Mouse (Mus musculus) right cerebral cortex, adult 2 months (tissue): ENCODE measurements around the gene Slc22a21.
A peak's percentile ranks its signal among the peaks of the same experiment; 100 is the strongest.
"Not testable (repeated sequence)": the region's sequence is repeated elsewhere in the genome, so short reads cannot be mapped to it uniquely, and the experiment has no call there.

Source experiments
- DNase-seq, 2 experiments: peaks; one replicate each; pipeline ENCODE4 v3.0.0; 2021 to 2022; ENCODE audit warnings: low spot score in 2 of 2

Gene Slc22a21

DNA sequence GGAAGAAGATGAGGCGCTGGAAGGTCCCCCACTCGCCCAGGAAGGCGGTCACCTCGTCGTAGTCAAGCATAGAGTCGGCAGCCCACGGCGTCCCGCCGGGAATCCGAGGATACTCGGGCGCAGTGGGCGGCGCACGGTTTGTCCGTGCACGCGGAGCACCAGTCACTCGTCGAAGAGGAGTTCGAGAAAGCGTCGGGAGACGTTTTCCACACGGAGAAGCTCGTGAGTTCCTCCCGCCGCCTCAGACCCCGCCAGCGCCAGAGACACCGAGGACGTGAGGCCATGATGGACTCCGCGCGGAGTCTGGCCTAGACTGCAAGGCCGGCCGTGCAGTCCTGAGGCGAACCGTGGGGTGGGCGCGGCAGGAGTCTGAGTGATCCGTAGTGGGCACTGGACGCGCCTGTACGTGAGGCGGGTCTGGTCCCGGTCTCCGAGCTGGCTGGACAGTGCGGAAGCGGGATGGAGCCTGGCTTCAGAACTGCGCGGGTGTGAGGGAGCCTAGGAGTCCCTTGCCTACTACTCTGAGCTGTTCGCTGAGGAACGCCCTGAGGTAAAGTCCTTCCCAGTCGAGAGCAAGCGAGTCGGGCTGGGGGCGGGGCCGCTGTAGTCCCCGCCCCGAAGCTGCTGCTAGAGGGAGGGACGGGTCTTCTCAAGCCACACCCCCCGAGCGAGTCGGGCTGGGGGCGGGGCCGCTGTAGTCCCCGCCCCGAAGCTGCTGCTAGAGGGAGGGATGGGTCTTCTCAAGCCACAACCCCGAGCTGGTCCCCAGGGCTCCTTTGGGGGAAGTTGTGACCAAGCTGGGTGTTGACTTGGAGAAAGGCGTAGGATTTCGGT is at the start of gene Slc22a21:
Gene Slc22a21, minus strand, starts transcription at position 545 of the 834 bp plus-strand sequence.
- peak; percentile 11 to 32 for DNase-seq

DNA sequence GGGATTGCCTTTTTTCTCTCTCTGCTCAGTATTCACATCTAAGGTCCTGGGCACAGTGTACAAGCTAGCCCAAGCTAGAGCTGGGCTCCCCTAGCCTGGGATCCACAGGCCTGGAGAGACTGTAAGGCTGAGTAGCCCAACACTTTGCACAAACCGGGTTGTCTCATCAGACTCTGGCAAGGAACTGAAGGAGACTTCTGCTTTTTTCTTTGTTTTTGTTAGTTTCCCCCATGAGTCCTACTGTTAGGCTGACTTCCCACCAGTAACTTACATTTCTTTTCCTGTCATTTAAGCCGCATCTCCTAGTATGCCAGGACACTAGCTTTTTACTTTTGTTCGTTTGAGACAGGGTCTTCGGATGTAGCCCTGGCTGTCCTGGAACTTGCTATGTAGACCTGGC is 48.9 kb upstream of the Slc22a21 start:
- no peak for DNase-seq

DNA sequence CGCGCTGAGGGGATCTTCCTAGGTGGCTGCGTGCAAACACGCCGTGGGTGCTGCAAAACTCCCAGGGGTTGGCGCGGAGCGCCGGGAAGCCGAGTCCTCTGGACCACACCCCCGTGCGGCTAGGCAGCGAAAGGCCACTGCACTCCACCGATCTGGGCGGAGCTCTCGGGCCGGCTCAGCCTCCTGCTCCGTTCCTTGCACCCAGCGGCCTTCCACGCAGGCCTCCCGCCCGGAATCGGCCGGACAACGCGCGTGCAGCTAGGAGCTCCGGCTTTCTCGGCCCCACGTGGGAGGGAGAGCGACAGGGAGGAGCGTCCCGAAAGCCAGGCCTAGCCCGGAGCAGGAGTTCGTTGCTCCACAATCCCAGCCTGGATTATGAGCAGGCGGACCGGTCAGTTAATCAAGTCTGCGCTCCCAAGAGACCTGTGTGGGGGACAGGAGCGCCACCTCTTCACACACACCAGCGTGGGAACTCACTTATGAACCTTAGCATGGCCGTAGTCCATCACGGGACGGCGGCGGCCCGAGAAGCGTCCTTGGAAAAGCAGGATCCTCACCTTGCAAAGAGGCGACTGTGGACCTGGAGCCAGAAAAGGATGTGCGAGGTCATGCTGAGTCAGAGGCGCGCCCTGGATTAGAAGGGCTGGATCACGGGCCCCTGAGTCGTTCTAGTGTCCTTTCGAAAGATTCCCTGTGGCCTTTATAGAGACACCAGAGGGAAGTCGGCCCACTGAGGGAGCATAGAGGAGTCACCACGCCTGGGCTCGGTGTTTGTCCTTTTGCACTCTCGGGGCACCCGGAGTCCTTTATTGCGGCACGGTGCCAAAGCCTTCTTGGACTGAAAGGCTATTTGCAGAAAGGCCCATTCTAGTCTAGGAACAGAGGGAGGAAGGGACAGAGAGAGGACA is 48.2 kb upstream of the Slc22a21 start, which contains the start of gene Slc22a4:
Gene Slc22a4, minus strand, starts transcription at position 47 of the 908 bp plus-strand sequence.
- peak; percentile 65 to 73 for DNase-seq

DNA sequence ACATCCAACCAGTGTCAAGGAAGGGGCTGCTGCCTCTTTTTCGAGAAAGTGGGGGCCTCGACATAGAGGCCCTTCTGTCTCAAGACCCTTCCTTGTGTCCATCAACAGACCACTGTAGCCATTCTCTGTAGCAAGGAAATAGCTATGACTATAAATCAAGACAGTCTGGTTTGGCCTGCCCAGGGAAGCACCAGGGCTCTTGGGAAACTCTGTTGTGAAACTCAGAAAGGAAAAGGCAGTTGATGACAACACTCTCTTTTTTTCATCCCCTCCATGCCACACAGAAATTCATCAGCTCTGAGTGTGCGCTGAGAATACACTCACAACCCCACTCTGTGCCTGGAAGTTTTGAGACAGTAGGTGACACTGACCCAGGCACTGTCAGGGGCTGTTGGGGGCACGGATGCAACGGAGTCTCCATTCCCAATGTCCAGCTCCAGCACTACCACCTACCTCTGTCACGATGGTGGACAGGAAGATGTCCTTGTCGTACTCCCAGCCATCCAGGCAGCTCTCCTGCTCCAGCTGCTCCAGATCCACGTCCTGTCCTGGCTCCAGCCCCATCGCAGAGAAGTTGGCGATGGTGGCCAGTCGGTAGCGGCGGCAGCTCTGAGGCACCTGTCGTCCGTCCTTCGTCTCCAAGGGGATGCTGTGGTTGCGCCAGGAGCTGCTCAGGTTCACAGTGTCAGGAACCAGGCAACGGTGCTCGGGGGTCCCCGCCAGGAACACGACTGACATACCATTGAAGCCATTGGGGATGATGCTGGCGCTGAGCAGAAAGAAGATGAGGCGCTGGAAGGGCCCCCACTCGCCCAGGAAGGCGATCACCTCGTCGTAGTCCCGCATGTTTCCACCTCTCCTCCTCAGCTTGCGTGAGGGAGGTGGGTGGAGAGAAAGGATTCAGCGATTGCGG is 47.3 kb upstream of the Slc22a21 start:
- no peak for DNase-seq

DNA sequence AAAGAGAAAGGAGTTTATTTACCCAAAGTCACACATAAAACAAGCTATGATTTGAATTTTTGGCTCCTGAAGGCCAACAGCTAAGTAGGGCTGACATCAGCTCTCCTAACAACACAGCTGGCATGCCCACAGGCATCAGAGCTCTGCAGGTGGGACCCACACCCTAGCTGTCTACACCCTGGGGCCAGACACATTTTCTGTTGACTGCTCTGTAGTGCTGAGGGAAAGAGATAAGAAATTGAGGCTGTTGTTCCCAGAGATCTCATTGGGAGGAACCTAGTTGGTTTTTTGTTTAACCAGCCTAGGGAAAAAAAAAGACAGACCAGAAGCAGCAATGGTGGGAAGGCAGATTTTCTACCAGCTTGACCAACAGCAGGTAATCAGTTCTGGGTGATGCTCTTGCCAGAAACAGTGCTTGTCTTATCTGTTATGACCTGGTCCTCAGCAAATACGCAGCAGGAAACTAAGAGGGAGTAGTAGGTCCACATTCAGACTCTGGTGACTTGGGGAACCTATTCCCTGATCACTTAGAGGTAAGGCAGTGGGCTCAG is 46.4 kb upstream of the Slc22a21 start:
- DNase-seq = no peak

DNA sequence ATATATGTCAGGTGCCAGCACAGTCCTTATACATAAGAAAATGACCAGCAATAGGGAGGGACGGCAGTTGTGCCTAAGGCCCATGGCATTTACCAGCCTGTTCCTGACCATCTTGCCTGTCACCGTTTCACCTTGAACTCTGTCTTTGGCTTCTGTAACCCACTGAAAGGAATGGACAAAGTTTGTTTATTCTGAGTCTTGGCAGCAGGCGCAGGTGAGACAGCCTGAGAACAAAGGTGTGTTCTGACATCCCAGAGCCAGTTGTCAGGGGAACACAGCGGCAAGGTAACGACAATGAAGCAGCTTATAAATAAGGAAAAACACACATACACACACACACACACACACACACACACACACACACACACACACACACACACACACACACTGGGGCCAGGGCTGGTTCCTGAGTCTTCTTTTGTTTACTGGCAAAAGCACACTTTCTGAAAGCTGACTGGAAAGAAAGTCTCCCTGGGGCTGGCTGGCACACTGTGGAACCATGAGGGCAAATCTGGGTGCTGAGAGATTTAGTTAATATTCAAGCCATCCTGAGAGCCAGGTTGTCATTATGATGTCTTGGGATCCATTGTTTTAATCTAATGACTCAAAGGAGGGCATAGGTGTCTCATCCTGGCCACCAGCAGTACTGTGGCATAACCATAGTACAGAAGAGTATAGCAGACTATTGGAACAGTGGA is 41.4 kb upstream of the Slc22a21 start:
- no peak for DNase-seq

DNA sequence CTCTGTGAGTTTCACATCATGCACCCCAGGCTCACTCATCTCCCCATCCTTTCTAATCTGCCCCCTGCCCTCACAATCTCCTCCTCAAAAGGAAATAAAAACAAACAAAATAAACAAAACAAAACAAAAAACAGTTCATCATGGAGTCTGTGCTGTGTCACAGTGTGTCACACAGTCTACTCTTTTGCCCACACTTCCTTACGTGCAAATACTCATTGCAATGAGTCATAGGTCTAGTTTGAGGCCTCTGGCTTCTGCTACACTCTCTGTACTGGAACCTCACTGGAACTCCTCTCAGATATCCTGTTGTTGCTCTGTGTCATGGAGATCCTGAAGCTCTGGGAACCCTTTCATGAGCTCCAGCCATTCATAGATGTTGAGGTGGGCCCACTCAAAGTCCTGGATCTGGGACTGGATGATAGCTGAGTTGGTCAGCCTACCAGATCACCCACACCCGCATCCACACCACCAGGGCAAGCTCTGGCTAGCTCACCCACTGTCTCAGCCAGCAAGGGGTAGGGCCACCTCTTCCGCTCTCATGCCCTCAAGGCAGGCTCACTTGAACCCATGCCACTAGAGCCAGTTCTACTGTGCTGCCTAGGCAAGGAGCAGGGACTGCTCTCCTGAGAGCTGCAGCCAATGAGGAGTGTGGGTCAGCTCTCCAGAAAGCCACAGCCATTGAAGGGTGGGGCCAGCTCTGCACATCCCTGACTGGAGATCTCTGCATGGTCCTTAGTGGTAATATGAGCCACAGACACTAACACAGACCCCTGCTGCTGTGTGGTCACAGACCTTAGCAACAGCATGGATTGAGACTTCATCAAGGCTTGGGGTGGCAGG is 39.0 kb upstream of the Slc22a21 start:
- no peak for DNase-seq

DNA sequence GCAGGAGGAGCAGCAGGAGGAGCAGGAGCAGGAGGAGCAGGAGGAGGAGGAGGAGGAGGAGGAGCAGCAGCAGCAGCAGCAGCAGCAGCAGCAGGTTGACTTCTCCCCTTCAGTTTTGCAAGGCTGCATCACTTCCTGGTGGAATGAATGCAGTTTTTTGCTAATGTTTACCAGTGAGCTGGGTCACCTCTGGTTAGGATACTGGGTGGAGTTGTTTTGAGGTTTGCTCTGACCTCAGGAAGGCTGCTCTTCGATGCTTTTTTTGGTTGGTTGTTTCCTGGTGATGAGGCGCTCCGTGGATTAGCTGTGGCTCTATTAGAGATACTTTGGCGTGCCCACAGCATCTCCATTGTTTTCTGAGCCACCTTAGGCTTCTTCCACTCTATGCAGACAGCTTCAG is 37.5 kb upstream of the Slc22a21 start:
- DNase-seq = no peak

DNA sequence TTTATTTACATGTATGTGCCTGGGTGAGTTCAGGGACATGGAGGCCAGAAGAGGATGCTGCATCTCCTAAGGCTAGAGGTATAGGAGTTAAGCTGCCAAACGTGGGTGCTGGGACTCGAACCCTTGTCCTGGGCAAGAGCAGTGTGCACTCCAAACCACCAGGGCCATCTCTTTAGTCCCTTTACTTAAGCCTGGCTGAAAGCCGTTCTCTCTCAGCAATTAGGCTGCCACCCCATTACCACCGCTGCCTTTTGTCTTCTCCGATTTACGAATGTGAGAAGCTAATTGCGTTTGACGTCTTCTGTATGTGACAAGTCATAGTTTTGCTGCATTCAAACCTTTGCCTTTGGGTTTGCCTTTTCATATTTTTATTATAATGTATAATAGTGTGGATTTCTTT is 35.9 kb upstream of the Slc22a21 start:
- DNase-seq = no peak

DNA sequence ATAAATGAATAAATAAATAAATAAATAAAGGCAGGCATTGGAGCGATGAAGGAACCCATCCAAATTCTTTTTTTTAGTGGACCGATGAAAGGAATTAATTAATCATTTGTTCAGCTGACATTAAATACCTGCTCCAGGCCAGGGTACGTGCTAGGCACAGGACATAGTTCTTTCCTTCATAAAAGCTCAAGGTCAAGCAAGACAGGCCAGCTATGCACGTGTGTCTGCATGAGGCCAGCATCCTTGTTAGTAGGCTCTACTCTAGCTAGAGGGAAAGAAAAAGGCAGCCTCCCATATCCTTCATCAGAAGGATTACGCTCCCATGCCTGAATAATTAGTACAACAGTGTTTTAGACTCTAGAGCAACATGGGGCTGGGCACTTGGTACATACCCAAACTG is 32.8 kb upstream of the Slc22a21 start:
- no peak for DNase-seq

DNA sequence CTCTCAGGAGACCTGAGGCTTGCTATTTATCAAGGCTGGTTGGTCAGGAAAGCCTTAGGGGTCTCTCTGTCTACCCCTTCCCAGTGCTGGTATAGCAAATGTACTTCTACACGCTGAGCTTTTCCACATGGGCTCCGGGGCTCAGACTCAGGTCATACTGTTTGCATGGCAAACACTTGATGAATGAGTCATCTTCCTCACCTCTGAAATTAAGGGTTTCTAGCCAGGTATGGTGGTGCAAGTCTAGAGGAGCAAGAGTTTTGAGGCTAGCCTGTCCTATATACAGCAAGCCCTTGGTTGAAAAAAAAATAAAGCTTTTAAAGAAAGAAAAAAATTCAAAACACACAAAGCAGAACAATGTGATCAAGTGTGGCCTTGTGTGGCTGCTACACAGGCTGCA is 31.1 kb upstream of the Slc22a21 start:
- no peak for DNase-seq

DNA sequence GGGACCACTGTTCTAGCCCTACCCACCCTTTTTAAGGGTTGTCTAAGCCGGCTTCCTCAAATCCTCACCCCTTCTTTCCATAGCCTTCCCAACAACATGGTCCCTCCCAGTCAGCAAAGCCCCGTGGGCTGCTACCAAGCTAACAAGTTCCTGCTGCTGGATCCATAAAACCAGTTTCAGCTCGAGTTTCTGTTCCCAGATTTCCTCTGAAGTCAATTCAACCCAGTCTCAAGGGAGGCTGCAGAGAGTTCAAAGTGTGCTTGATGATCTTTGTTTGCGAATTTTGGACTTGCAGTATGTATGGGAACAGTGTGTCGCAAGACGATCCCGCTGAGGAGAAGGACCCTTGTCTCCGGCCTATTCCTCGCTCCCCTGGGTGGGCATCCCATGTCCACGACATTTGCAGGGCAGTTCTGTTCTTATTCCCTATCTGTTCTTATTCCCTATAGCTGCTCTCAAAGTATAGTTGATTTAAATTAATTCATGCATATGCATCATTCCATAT is 28.3 kb upstream of the Slc22a21 start:
- no peak for DNase-seq

DNA sequence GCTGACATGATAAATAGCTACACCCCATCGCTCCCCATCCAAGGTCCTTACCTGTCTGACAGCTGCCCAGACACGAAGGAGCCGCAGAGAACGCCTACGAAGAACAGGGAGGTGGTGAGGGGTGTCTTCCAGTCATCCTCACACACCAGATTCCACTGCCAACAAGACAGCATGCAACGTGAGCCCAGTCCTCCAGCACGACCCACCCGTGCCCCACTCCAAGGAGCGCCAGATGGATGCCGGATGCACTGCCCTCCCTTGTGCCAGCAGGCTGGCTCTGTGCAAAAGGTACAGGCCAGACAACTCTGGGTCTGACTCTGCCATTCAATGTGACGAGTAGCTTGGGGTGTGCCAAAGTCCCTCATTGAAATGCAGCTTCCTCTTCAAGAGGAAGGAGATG is 27.6 kb upstream of the Slc22a21 start:
- DNase-seq = no peak

DNA sequence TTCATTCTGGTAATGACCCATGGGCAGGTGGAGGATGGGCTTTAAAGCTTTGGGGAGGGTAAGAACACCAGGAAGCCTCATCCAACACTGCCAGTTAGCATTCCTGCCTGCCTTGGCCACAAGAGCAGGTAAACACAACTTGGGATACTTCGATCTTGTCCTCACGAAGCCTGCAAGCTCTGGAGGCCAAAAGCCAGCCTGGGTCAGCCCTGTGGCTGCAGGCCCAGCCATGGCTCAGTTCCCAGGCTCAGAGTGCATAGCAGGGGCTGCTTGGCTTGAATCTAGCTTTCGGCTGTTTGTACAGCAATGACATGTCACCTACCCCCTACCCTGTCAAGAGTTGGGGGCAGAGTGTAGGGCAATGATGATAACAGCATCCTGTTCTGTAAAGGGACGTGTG is 26.8 kb upstream of the Slc22a21 start:
- DNase-seq = no peak

DNA sequence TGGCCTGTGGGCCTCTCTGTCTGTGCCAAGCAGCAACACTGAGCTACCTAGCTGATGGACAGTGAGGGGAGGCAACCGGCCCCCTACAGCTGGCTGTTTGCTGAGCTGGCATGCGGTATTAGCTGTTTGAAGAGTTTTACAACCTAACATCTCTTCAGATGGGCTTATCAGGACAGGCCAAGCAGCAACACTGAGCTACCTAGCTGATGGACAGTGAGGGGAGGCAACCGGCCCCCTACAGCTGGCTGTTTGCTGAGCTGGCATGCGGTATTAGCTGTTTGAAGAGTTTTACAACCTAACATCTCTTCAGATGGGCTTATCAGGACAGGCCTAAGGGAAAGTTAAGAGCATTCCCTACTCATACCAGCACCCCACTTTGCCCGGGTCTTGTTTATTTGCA is 26.2 kb upstream of the Slc22a21 start:
- not testable (repeated sequence) for DNase-seq

DNA sequence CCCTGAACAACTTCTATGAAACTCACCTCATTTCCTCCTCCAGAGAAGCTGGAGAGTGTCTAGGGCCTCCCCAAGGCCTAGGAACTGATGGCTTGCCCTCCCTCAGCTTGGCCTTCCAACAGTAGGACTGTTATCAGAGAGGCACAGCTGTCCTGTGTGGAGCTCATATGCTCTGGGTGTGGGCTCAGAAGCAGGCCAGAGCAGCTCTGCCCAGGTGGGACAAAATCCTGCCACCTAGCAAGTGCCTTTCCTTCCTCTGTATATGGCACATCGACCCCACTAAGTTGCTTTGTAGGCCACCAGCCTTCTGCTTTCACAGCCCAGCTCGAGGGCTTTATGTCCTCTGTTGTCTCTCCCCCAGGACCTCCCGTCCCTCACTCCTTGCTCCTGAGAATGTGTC is 24.6 kb upstream of the Slc22a21 start:
- DNase-seq = no peak

DNA sequence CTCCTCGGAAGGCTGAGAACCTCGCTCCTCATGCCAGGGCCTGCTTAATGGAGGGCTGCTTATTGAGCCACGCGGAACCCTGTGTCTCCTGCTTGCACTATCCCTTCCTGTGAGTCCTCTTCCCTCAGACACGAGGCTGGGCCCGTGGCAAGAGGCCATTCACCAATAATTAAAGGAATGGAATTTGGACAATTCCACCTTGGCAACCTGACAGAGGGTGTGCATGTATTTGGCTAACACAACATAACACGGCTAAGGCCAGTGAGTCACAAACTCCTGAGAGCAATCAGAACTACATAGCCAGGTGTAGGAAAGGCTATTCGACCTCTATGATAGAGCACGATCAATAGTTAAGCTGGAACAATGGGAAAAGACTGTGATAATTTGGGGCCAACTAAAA is 24.1 kb upstream of the Slc22a21 start:
- DNase-seq = no peak

DNA sequence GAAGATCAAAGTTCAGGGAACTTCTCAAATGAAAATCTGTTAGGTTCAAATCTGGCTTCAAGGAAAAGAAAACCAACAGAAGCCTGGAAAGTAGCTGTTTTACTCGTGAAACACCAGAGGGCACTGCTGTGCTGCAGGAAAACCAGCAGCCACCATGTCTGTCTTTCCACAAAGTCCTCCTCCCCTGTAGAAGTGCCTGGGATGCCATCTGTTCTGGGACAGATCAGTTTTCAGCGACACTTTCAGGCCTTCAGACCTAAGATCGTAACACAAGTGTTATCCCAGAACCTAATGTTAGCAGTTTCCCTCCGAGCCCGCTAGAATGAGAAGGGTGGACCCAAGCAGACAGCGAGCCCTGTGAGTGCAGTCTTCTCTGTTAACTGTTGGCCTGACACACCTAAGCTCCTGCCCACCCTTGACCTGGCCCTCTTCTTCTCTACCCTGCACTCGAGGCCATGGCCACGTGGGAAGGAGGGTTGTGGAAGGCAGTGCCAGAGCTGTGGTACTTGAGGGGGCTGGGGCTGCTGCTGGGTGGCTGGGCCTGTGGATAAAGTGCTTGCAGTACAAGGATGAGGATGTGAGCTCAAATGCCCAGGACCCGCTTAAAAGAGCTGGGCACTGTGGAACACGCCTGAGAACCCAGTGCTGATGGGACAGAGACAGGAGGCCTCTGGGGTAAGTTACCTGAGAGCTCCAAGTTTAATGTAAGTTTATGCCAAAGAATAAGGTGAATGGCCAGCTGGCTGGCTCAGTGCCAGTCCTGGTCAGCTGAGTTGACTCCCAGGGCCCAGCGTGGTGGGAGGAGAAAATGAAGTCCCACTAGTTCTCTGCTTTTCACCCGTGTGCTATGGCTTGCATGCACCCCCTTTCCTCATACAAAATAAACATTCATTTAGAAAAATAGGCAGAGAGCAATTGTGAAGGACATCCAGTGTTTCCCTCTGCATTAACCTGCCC is 22.9 kb upstream of the Slc22a21 start:
- DNase-seq = peak; percentile 48 to 76
